Mouse (Mus musculus): Measurements from ENCODE around the gene Eif5a. TPM values are rescaled to one million over a fixed set of nuclear protein-coding genes. Genes with fewer than 3 reads are reported as not detected.

The Eif5a gene
- total and polyA plus RNA-seq, 3 experiments = 1,419 to 3,314 (median 2,729) TPM

GRCm38 (mm10) chr11:69876867-69877266 lies 44.9 kb downstream of the Eif5a start:
- Histone ChIP-seq H3K9me3 (replicated peaks; ENCODE audit: low read length) (no peaks in the 10 kb centered on the region), H3K9ac (ENCODE audit: insufficient read depth, low read depth) (peak overlapping the region; percentile 8), H3K4me3 (replicated peaks in 1 of 3; ENCODE audit: low read depth in 2 of 3, low read length in 2 of 3, poor library complexity in 1 of 3) (peak overlapping the region in 2 of 3 experiments; percentile 31 to 32), H3K27ac (ENCODE audit: insufficient read depth, low read depth) (peak overlapping the region; percentile 23; the same call in 1 of the 2 replicates), H3K27me3 (replicated peaks) (no peaks in the 10 kb centered on the region), H3K79me2 (replicated peaks; ENCODE audit: control insufficient read depth, extremely low read depth, insufficient read depth, poor library complexity, severe bottlenecking) (no peaks in the 10 kb centered on the region), H3K36me3 (replicated peaks in 1 of 2; ENCODE audit: control insufficient read depth in 1 of 2, insufficient read depth in 1 of 2, low read length in 1 of 2) (peaks cover 0 to 18% of the 10 kb centered on the region in 2 experiments), H3K4me1 (ENCODE audit: control insufficient read depth in 1 of 2, insufficient read depth in 2 of 2) (peaks cover 25 to 75% of the 10 kb centered on the region in 2 experiments), H3K4me2 (ENCODE audit: insufficient read depth, low read depth, poor library complexity, severe bottlenecking) (peak overlapping the region; percentile 41)
- dilution Hi-C loops (cut with MboI; ENCODE audit: extremely low pct_ligation_motif_present, extremely low pct_unique_long_range_greater_than_20kb, low sequenced_read_pairs) = no loop called here
- TF ChIP-seq IRF4 (IDR thresholded peaks at IDR 0.05; ENCODE audit: low read depth, low read length) (peak; percentile 34; the same call in 1 of the 2 replicates), ETS1 (conservative IDR thresholded peaks at IDR 0.05; ENCODE audit: low read depth, low read length) (0 out of 2 replicates have a peak, but pooled peaks have one; percentile 18), JUN (IDR thresholded peaks at IDR 0.05; ENCODE audit: insufficient read depth, low read depth, low read length) (no peak), RAD21 (IDR thresholded peaks at IDR 0.05; ENCODE audit: low read depth, low read length) (no peak; the same call in none of the 2 replicates), MEF2A (IDR thresholded peaks at IDR 0.05; ENCODE audit: borderline replicate concordance, low read depth, low read length) (peak; percentile 55), MAZ (IDR thresholded peaks at IDR 0.05; ENCODE audit: low read depth, low read length) (peak; percentile 79), BHLHE40 (IDR thresholded peaks at IDR 0.05; ENCODE audit: low read depth, low read length) (0 out of 2 replicates have a peak, but pooled peaks have one; percentile 35), EP300 (IDR thresholded peaks at IDR 0.05; ENCODE audit: low read length) (no peak), ZNF384 (IDR thresholded peaks at IDR 0.05; ENCODE audit: low read depth, low read length) (peak; percentile 31; the same call in 1 of the 2 replicates), JUND (conservative IDR thresholded peaks at IDR 0.05; ENCODE audit: low read depth, low read length) (no peak), POLR2A (IDR thresholded peaks at IDR 0.05; ENCODE audit: low read depth, low read length) (no peak), KAT2A (IDR thresholded peaks at IDR 0.05; ENCODE audit: insufficient replicate concordance, low read length) (no peak), ZKSCAN1 (IDR thresholded peaks at IDR 0.05; ENCODE audit: borderline replicate concordance, low read depth, low read length) (no peak), ELF1 (IDR thresholded peaks at IDR 0.05; ENCODE audit: low read depth, low read length) (0 out of 2 replicates have a peak, but pooled peaks have one; percentile 51), RCOR1 (conservative IDR thresholded peaks at IDR 0.05; ENCODE audit: low read depth, low read length) (no peak), CTCF (conservative IDR thresholded peaks at IDR 0.05 in 1 of 2, IDR thresholded peaks at IDR 0.05 in 1 of 2; ENCODE audit: low read depth in 2 of 2, low read length in 2 of 2) (peak; percentile 84 to 99), MXI1 (IDR thresholded peaks at IDR 0.05; ENCODE audit: low read depth, low read length) (no peak), NRF1 (IDR thresholded peaks at IDR 0.05; ENCODE audit: low read depth, low read length) (peak; percentile 47; the same call in 1 of the 2 replicates), E2F4 (IDR thresholded peaks at IDR 0.05; ENCODE audit: insufficient replicate concordance, low read depth, low read length) (no peak), UBTF (IDR thresholded peaks at IDR 0.05; ENCODE audit: low read depth, low read length) (no peak), HCFC1 (IDR thresholded peaks at IDR 0.05; ENCODE audit: low read depth, low read length) (peak; percentile 51), TCF12 (IDR thresholded peaks at IDR 0.05; ENCODE audit: low read depth, low read length) (peak; percentile 71; the same call in 1 of the 2 replicates), MAFK (IDR thresholded peaks at IDR 0.05; ENCODE audit: insufficient replicate concordance, low read length) (no peak), SMC3 (IDR thresholded peaks at IDR 0.05; ENCODE audit: low read depth, low read length) (peak; percentile 95), SIN3A (IDR thresholded peaks at IDR 0.05; ENCODE audit: low read length) (peak; percentile 79; the same call in 1 of the 2 replicates), MYC (IDR thresholded peaks at IDR 0.05; ENCODE audit: low read depth, low read length) (peak; percentile 63; the same call in 1 of the 2 replicates), GABPA (IDR thresholded peaks at IDR 0.05; ENCODE audit: insufficient replicate concordance, low read depth, low read length) (no peak), USF2 (conservative IDR thresholded peaks at IDR 0.05; ENCODE audit: low read depth, low read length) (no peak), ZC3H11A (IDR thresholded peaks at IDR 0.05; ENCODE audit: low read depth, low read length) (peak; percentile 78), POLR2AphosphoS2 (IDR thresholded peaks at IDR 0.05; ENCODE audit: low read depth, low read length) (no peak), NELFE (IDR thresholded peaks at IDR 0.05; ENCODE audit: low read depth, low read length) (peak; percentile 60; the same call in 1 of the 2 replicates), CHD1 (IDR thresholded peaks at IDR 0.05; ENCODE audit: low read depth, low read length) (0 out of 2 replicates have a peak, but pooled peaks have one; percentile 17), ZMIZ1 (IDR thresholded peaks at IDR 0.05; ENCODE audit: low read depth, low read length) (no peak), TBP (conservative IDR thresholded peaks at IDR 0.05; ENCODE audit: low read depth, low read length) (no peak), CHD2 (IDR thresholded peaks at IDR 0.05; ENCODE audit: low read length) (no peak), MAX (IDR thresholded peaks at IDR 0.05; ENCODE audit: low read length) (no peak), PAX5 (IDR thresholded peaks at IDR 0.05; ENCODE audit: low read length) (no peak), USF1 (IDR thresholded peaks at IDR 0.05; ENCODE audit: low read depth, low read length) (no peak)
- in situ Hi-C loops (cut with MboI; ENCODE audit: low pct_ligation_motif_present, low pct_unique_long_range_greater_than_20kb, low sequenced_read_pairs) = loop anchor here (5.0 kb wide), 2 partner anchors 75 to 195 kb away; partner anchors contain the start of genes Fgf11 and Senp3
- peak; percentile 97 for DNase-seq (ENCODE audit: extremely low read depth)
